Mouse (Mus musculus) cerebellum, adult 2 months (tissue): ENCODE measurements at regions not wholly inside any gene's neighbourhood (a gene's known extent, or its start where the extent isn't known, plus 50 kb on each side); places are given as distances from the start of the nearest gene placed in this dataset.

Experiments used
- DNase-seq, 2 experiments: peaks; one replicate each; pipeline ENCODE4 v3.0.0; 2021
- H3K27ac ChIP-seq: fragments of 200-500 bp; 2 replicates; pipeline ENCODE4 v1.5.1; 2012; ENCODE audit warnings: low read length, control low read depth, inconsistent platforms; ENCODE audit not compliant: insufficient read depth
- H3K27me3 ChIP-seq: fragments of 200-500 bp; 2 replicates; pipeline ENCODE4 v1.6.1; 2012; ENCODE audit warnings: inconsistent platforms, mild to moderate bottlenecking, low read length, moderate library complexity; ENCODE audit not compliant: control insufficient read depth, insufficient read depth
- H3K4me1 ChIP-seq: fragments of 200-500 bp; 2 replicates; pipeline ENCODE4 v1.6.1; 2011; ENCODE audit warnings: low read length; ENCODE audit not compliant: control insufficient read depth, insufficient read depth
- H3K4me3 ChIP-seq: fragments of 200-500 bp; replicated peaks from 2 replicates; pipeline ENCODE3; 2011; ENCODE audit warnings: mild to moderate bottlenecking, low read depth, low read length, control low read depth; ENCODE audit not compliant: insufficient read depth
- CTCF ChIP-seq: fragments of 200-500 bp; IDR thresholded peaks from 2 replicates; pipeline ENCODE4 v1.5.1; 2011; ENCODE audit warnings: low read depth, mild to moderate bottlenecking, control low read depth, low read length, moderate library complexity, borderline replicate concordance; ENCODE audit not compliant: insufficient read depth
- POLR2A ChIP-seq: fragments of 200-500 bp; IDR thresholded peaks from 2 replicates; pipeline ENCODE4 v1.6.1; 2011; ENCODE audit warnings: low read length, control low read depth, borderline replicate concordance; ENCODE audit not compliant: insufficient read depth
- WGBS: fragments of 180-500 bp; shearing (Covaris S2); methylation state at CpG from one replicate; pipeline ENCODE4 v1.1.7; 2018; 5-methylcytosine and 5-hydroxymethylcytosine counted together

DNA sequence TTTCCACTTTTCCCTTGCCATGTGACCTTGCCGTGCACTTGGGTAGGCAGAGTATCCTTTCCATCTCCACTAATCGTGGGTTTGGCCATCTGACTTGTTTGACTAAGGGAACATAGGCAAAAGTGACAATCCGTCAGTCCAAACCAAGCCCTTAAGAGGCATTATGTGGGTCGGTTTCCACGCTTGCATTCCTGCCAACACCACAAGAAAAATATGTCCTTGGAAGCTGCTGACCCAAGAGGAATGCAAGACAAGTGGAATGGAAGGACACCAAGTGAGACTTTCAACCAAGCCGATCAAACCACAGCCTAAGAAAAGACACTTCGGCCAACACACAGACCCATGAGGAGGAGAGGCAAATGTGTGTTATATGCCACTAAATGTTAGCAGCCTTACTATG, 73.3 kb downstream of the Cartpt start:
- 78% methylated on average over 7 of the region's 7 CpGs for WGBS
- no peaks in the 10 kb centered on the region for H3K4me1 ChIP-seq
- TF ChIP-seq POLR2A (no peak), CTCF (no peak)
- H3K27ac ChIP-seq, result no peak overlapping the region
- no peak overlapping the region for H3K4me3 ChIP-seq
- DNase-seq, result no peak
- no peaks in the 10 kb centered on the region for H3K27me3 ChIP-seq

DNA sequence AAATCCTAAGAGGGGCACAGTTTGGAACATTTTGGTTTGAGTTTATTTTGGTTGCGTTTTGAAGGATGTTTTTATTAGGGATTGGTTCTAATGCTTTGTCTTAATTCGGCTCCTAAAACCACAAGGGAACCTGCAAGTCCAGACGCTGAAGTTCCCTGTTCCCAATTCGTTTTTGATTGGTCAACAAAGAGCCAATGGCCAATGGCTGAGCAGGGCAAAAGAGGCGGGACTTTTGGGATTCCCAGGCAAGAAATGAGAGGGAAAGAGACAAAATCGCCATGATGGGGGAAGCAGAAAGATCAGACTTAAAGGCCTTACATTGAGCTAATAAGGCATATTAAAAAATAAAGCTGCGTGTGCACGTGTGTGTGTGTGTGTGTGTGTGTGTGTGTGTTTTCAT, 76.3 kb downstream of the Cartpt start:
- Histone ChIP-seq H3K4me1 (no peaks in the 10 kb centered on the region), H3K27ac (no peak overlapping the region), H3K4me3 (no peak overlapping the region), H3K27me3 (no peaks in the 10 kb centered on the region)
- 78% methylated on average over 8 of the region's 8 CpGs for WGBS
- TF ChIP-seq CTCF (no peak), POLR2A (no peak)
- DNase-seq, result no peak

- WGBS, result 58% methylated on average over 6 of the region's 6 CpGs
These were observed 84.2 kb downstream of the Cartpt start for GRCm38 (mm10) chr13:99816666-99817065.

GRCm38 (mm10) chr13:99815786-99816185, 85.1 kb downstream of the Cartpt start:
- H3K4me3 ChIP-seq, result no peak overlapping the region
- no peak overlapping the region for H3K27ac ChIP-seq
- no peaks in the 10 kb centered on the region for H3K27me3 ChIP-seq
- no peak for DNase-seq
- H3K4me1 ChIP-seq, result no peaks in the 10 kb centered on the region
- no peak for TF ChIP-seq POLR2A
- no peak for TF ChIP-seq CTCF
- WGBS, result 59% methylated on average over 6 of the region's 6 CpGs

More at GRCm38 (mm10) chr13:99816666-99817065, 84.2 kb downstream of the Cartpt start:
- no peaks in the 10 kb centered on the region for H3K4me1 ChIP-seq
- no peak overlapping the region for H3K4me3 ChIP-seq
- DNase-seq, result no peak
- H3K27ac ChIP-seq, result no peak overlapping the region
- no peaks in the 10 kb centered on the region for H3K27me3 ChIP-seq
- TF ChIP-seq POLR2A (no peak), CTCF (no peak)

DNA sequence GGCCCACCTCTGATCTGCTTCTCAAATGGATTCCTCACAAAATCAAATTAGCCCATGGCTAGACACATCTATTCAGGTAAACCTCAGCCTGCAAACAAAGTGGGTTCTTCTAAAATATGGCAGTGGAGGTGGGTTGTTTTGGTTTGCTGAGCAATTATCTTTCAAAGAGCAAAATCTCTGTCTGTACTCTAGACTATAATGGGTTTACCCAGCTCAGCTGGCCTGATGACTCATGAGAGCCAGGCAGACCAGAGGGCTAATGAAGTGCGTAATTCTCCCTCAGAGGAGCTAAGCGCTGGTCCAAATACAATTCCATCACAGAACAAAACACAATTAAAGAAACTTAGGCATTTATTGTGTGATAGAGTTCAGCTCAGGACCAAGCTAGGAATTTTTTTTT, 86.1 kb downstream of the Cartpt start:
- no peak for DNase-seq
- TF ChIP-seq POLR2A (no peak), CTCF (no peak)
- Histone ChIP-seq H3K4me3 (no peak overlapping the region), H3K27ac (no peak overlapping the region), H3K4me1 (no peaks in the 10 kb centered on the region), H3K27me3 (no peaks in the 10 kb centered on the region)
- 47% methylated on average over 2 of the region's 2 CpGs for WGBS

DNA sequence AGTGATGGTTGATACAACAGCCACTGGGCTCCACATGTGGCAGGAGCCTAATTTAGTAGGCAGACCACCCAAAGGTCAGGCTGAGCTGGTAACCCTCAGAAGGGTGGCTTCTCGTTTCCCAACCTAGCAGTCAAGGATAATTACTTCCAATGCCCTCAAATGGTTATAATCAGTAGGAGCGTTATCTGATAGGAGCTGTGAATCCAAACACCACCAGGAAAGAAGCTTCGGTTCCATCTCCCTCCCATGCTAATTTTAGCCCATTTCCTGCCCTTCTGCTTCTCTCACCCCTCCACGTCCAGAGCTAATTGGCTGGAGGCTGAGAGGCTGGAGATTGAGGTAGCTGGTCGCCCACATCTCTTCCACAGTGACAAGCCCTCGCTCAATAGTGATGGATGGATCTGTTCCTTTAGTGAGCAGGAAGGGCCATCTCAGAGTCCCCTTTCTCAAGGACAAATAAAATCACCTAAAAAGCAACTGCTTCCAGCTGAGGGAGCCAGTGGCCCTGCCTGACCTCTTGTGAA, 86.8 kb downstream of the Cartpt start:
- no peak overlapping the region for H3K4me3 ChIP-seq
- no peak overlapping the region for H3K27ac ChIP-seq
- H3K27me3 ChIP-seq, result no peaks in the 10 kb centered on the region
- no peak for TF ChIP-seq CTCF
- no peak for TF ChIP-seq POLR2A
- no peaks in the 10 kb centered on the region for H3K4me1 ChIP-seq
- no peak for DNase-seq
- 73% methylated on average over 6 of the region's 6 CpGs for WGBS

GRCm38 (mm10) chr13:99794448-99794847, 106.4 kb downstream of the Cartpt start:
- no peak overlapping the region for H3K27ac ChIP-seq
- no peak overlapping the region for H3K4me3 ChIP-seq
- H3K27me3 ChIP-seq, result no peaks in the 10 kb centered on the region
- TF ChIP-seq POLR2A (no peak), CTCF (no peak)
- WGBS, result 73% methylated on average over 6 of the region's 6 CpGs
- no peaks in the 10 kb centered on the region for H3K4me1 ChIP-seq
- DNase-seq, result no peak

- Histone ChIP-seq H3K4me1 (no peaks in the 10 kb centered on the region), H3K27ac (no peak overlapping the region), H3K4me3 (no peak overlapping the region), H3K27me3 (no peaks in the 10 kb centered on the region)
- WGBS, result 41% methylated on average over 7 of the region's 7 CpGs
- no peak for DNase-seq
- TF ChIP-seq CTCF, result no peak
- no peak for TF ChIP-seq POLR2A
These were observed 107.0 kb downstream of the Cartpt start for GRCm38 (mm10) chr13:99793786-99794435.
